Mouse (Mus musculus): ENCODE measurements around the gene Hprt. TPM values are rescaled to one million over a fixed set of nuclear protein-coding genes. Genes with fewer than 3 reads are reported as not detected.
A peak's percentile ranks its signal among the peaks of the same experiment; 100 is the strongest.
"Not testable (repeated sequence)": the region's sequence is repeated elsewhere in the genome, so short reads cannot be mapped to it uniquely, and the experiment has no call there.

The Hprt gene
- polyA plus RNA-seq (2012; ENCODE audit: insufficient read depth, insufficient read length, missing spikeins), result 79.8 and 93.6 TPM in 2 replicates

- no peaks in the 10 kb centered on the region for H3K4me1 ChIP-seq (ENCODE audit: control insufficient read depth, insufficient read depth, insufficient read length, low read length)
- H3K27ac ChIP-seq (replicated peaks; ENCODE audit: low read depth, low read length), result peak within 1 kb of the TSS; percentile 83
- peak within 1 kb of the TSS; percentile 63 for H3K4me3 ChIP-seq (ENCODE audit: insufficient read depth, low read depth, low read length)
Observed at GRCm38 (mm10) chrX:52987905-52988783, at the start of gene Hprt. Gene Hprt (plus strand): TSS chrX:52988137.

GRCm38 (mm10) chrX:52945509-52945908 is 42.4 kb upstream of the Hprt start:
- Histone ChIP-seq H3K4me3 (ENCODE audit: insufficient read depth, low read depth, low read length) (no peak overlapping the region), H3K27ac (replicated peaks; ENCODE audit: low read depth, low read length) (no peak overlapping the region)

GRCm38 (mm10) chrX:52949713-52950112 is 38.2 kb upstream of the Hprt start:
- H3K4me1 ChIP-seq (ENCODE audit: control insufficient read depth, insufficient read depth, insufficient read length, low read length), result no peaks in the 10 kb centered on the region
- H3K4me3 ChIP-seq (ENCODE audit: insufficient read depth, low read depth, low read length), result no peak overlapping the region
- no peak overlapping the region for H3K27ac ChIP-seq (replicated peaks; ENCODE audit: low read depth, low read length)

More at GRCm38 (mm10) chrX:52945509-52945908, 42.4 kb upstream of the Hprt start:
- H3K4me1 ChIP-seq (ENCODE audit: control insufficient read depth, insufficient read depth, insufficient read length, low read length), result no peaks in the 10 kb centered on the region

GRCm38 (mm10) chrX:52956942-52957341 is 31.0 kb upstream of the Hprt start:
- no peaks in the 10 kb centered on the region for H3K4me1 ChIP-seq (ENCODE audit: control insufficient read depth, insufficient read depth, insufficient read length, low read length)
- no peak overlapping the region for H3K27ac ChIP-seq (replicated peaks; ENCODE audit: low read depth, low read length)
- no peak overlapping the region for H3K4me3 ChIP-seq (ENCODE audit: insufficient read depth, low read depth, low read length)

GRCm38 (mm10) chrX:52961559-52962110 is 26.3 kb upstream of the Hprt start:
- H3K27ac ChIP-seq (replicated peaks; ENCODE audit: low read depth, low read length), result no peak overlapping the region
- no peak overlapping the region for H3K4me3 ChIP-seq (ENCODE audit: insufficient read depth, low read depth, low read length)
- H3K4me1 ChIP-seq (ENCODE audit: control insufficient read depth, insufficient read depth, insufficient read length, low read length), result no peaks in the 10 kb centered on the region

GRCm38 (mm10) chrX:52965149-52965548 is 22.8 kb upstream of the Hprt start:
- no peak overlapping the region for H3K4me3 ChIP-seq (ENCODE audit: insufficient read depth, low read depth, low read length)
- H3K27ac ChIP-seq (replicated peaks; ENCODE audit: low read depth, low read length), result no peak overlapping the region
- H3K4me1 ChIP-seq (ENCODE audit: control insufficient read depth, insufficient read depth, insufficient read length, low read length), result no peaks in the 10 kb centered on the region

DNA sequence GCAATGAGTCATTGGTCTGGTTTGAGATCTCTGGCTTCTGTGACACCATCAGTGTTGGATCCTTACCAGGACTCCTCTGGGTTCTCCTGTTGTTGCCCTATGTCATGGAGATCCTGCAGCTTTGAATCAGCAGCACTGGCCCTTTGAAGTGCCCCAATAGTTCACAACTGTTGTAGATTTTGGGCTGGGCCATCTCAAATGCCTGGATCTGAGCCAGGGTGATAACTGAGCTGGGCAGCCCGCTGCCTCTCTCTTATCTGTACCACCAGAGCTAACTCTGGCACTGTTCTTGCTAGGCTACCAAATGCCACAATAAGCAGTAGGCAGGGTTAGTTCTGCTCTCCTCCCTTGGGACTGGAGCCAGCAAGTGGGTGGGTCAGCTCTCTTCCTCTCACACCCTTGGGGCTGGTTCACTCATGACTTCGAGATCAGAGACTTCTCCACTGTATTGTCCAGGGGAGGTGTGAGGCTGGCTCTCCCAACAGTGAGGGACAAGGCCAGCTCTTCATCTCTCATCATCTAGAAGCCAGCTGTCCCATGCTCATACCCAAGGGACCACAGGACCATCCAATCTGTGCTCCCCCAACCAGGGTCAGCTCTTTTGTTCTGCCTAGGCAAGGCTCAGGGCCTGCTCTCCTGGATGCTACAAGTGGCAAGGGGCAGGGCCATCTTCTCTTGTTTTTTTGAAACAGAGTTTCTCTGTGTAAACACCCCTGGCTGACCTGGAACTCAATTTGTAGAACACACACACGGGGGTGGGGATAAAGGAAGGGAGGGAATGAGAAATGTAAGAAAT is 16.5 kb upstream of the Hprt start:
- Histone ChIP-seq H3K27ac (replicated peaks; ENCODE audit: low read depth, low read length) (no peak overlapping the region), H3K4me3 (ENCODE audit: insufficient read depth, low read depth, low read length) (no peak overlapping the region)

DNA sequence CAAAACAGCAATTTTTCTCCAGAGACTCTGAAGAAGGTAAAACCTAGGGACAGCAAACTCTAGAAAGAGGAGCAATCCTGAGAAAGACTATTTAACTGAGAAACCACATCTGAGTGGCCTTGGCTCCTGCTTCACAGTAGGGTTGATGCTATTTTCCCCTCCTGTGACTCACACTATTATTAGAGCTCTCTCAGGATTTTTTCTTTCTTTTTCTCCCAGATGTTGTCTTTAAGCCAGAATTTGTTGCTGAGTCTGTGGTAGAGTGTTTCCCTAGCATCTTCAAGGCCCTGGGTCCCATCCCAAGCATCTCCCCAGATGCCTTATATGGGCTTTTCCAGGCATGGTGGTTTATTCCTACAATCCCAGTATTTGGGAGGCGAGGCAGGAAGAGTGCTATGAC is 15.8 kb upstream of the Hprt start:
- no peak overlapping the region for H3K27ac ChIP-seq (replicated peaks; ENCODE audit: low read depth, low read length)
- H3K4me3 ChIP-seq (ENCODE audit: insufficient read depth, low read depth, low read length), result no peak overlapping the region
- H3K4me1 ChIP-seq (ENCODE audit: control insufficient read depth, insufficient read depth, insufficient read length, low read length), result no peaks in the 10 kb centered on the region

More for the DNA sequence above, 16.5 kb upstream of the Hprt start:
- no peaks in the 10 kb centered on the region for H3K4me1 ChIP-seq (ENCODE audit: control insufficient read depth, insufficient read depth, insufficient read length, low read length)

GRCm38 (mm10) chrX:52972680-52973079 is 15.3 kb upstream of the Hprt start:
- no peaks in the 10 kb centered on the region for H3K4me1 ChIP-seq (ENCODE audit: control insufficient read depth, insufficient read depth, insufficient read length, low read length)
- H3K27ac ChIP-seq (replicated peaks; ENCODE audit: low read depth, low read length), result no peak overlapping the region
- no peak overlapping the region for H3K4me3 ChIP-seq (ENCODE audit: insufficient read depth, low read depth, low read length)

DNA sequence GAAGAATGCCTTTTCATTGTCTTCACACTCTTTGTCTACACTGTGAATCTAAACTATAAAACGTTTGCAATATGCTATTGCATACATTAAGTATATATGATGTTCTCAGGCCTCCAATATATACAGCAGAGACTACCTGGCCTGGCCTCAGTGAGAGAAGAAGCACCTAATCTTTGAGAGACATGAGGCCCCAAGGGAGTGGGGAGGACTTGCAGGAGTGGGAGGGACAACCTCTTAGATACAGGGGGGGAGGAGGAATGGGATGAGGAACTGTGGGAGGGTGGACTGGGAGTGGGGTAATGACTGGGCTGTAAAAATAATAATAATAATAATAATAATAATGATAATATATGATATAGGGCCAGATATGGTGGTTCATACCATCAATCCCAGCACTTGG is 9.4 kb upstream of the Hprt start:
- no peaks in the 10 kb centered on the region for H3K4me1 ChIP-seq (ENCODE audit: control insufficient read depth, insufficient read depth, insufficient read length, low read length)
- no peak overlapping the region for H3K4me3 ChIP-seq (ENCODE audit: insufficient read depth, low read depth, low read length)
- H3K27ac ChIP-seq (replicated peaks; ENCODE audit: low read depth, low read length), result no peak overlapping the region

DNA sequence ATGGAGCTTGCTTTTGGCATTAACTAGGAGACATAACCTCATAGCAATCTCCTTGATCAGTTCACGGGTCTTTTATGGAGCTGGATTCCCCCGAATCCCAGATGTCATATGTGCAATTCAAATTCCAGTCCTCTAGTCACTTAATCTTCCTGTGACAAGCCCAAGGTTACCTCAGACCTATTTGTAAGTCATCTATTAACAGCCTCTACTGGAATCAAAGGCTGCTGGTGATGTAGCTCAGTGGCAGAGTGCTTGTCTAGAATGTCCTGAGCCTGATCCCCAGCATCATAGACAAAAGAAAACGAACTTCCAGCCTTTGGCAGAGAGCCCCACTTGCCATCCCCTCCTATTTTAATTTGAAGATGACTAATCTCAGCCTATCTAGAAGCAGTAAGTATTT is 6.6 kb upstream of the Hprt start:
- H3K4me1 ChIP-seq (ENCODE audit: control insufficient read depth, insufficient read depth, insufficient read length, low read length), result no peaks in the 10 kb centered on the region
- H3K27ac ChIP-seq (replicated peaks; ENCODE audit: low read depth, low read length), result no peak overlapping the region
- no peak overlapping the region for H3K4me3 ChIP-seq (ENCODE audit: insufficient read depth, low read depth, low read length)

- H3K27ac ChIP-seq (replicated peaks; ENCODE audit: low read depth, low read length); H3K4me1 ChIP-seq (ENCODE audit: control insufficient read depth, insufficient read depth, insufficient read length, low read length); H3K4me3 ChIP-seq (ENCODE audit: insufficient read depth, low read depth, low read length): not testable (repeated sequence)
Observed at GRCm38 (mm10) chrX:52994726-52995125, 6.8 kb downstream of the Hprt start.

DNA sequence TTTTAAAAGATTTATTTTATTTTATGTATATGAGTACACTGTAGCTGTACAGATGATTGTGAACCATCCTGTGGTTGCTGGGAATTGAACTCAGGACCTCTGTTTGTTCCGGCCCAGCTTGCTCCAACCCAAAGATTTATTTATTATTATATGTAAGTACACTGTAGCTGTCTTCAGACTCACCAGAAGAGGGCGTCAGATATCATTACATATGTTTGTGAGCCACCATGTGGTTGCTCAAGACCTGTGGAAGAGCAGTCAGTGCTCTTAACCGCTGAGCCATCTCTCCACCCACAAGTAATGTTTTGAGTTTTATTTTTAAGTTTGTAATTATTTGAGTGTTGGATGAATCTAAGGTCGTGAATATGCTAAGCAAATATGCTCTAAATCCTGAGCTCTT is 16.9 kb downstream of the Hprt start:
- H3K4me3 ChIP-seq (ENCODE audit: insufficient read depth, low read depth, low read length); H3K4me1 ChIP-seq (ENCODE audit: control insufficient read depth, insufficient read depth, insufficient read length, low read length); H3K27ac ChIP-seq (replicated peaks; ENCODE audit: low read depth, low read length): not testable (repeated sequence)

DNA sequence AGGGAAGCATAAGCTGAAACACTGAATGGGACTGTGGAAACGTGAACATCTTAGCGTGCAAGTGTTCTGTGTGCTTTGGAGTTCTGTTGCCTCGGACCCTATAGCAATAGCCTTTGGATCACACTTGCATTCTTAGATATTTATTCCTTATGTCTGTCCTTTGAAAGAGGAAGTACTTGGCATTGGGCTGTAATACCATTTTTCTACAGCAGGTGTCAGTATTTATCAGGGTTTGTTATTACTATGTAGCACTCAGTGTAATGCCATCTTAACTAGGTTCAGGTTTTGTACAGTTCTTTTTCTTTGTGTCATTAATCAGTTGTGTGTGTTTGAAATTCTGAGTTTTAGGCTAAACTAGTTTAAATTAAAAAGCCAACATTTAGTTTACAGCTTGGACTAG is 18.1 kb downstream of the Hprt start:
- no peak overlapping the region for H3K27ac ChIP-seq (replicated peaks; ENCODE audit: low read depth, low read length)
- no peak overlapping the region for H3K4me3 ChIP-seq (ENCODE audit: insufficient read depth, low read depth, low read length)
- no peaks in the 10 kb centered on the region for H3K4me1 ChIP-seq (ENCODE audit: control insufficient read depth, insufficient read depth, insufficient read length, low read length)

GRCm38 (mm10) chrX:53015549-53015948 is 27.6 kb downstream of the Hprt start:
- H3K27ac ChIP-seq (replicated peaks; ENCODE audit: low read depth, low read length), result no peak overlapping the region
- H3K4me3 ChIP-seq (ENCODE audit: insufficient read depth, low read depth, low read length), result no peak overlapping the region

More at GRCm38 (mm10) chrX:53015549-53015948, 27.6 kb downstream of the Hprt start:
- no peaks in the 10 kb centered on the region for H3K4me1 ChIP-seq (ENCODE audit: control insufficient read depth, insufficient read depth, insufficient read length, low read length)
